Mouse (Mus musculus): Measurements from ENCODE around the gene Vps54.

DNA sequence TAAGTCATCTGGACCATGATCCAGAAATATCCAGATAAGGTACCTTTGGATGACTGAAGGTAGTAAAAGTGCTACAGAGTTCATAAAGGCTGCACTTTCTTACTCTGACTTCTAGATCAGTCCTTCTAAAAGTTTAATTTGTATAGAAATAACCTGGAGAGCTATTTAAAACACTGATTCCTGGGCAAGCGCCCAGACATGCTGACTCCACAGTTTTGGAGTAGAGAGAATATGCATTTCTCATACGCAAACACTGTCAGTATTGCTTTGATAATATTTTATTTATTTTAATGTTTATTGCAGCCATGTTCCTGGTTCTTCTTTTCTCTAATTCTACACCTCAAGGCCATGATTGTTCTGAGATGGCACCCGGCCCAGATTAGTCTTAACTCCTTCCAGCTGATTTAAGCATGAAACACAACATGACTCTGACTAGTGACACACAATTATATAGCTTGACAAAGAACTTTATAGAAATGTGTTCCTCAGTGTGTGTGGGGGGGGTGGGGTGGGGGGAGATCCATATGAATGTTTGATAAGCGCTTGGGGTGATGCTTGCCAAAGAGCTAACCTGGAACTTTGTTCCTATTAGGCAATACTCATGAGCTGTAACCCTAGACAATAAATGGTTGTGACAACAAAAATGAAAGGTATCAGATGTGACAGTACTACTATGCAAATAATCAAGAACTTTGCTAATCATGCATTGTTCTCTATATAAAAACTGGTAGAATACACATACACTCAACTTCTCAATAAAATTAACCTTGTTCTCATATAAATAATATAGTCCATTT, 124.3 kb downstream of the Vps54 start:
- no peak for TF ChIP-seq CTCF (IDR thresholded peaks at IDR 0.05; ENCODE audit: borderline replicate concordance, insufficient read depth, low read depth, low read length)
- TF ChIP-seq POLR2A (IDR thresholded peaks at IDR 0.05; ENCODE audit: borderline replicate concordance, insufficient read depth, low read length): no peak

All from cerebellum, adult 2 months (tissue).